Mouse (Mus musculus) forebrain, embryonic 16.5 days (tissue): ENCODE results near the gene Dock4. TPM values are rescaled to one million over a fixed set of nuclear protein-coding genes. Genes with fewer than 3 reads are reported as not detected.

ENCODE experiments used
- ATAC-seq: fragments of 200-750 bp; cut with Nextera tagmentation; 2 replicates; pipeline ENCODE4 v1.8.0; 2017; ENCODE audit warnings: mild to moderate bottlenecking, moderate library complexity
- H3K27ac ChIP-seq: fragments of 300-500 bp; sonication (generic); 2 replicates; pipeline ENCODE4 v1.5.1; 2014; ENCODE audit warnings: low read length, control low read depth
- H3K27me3 ChIP-seq: fragments of 300-500 bp; sonication (generic); replicated peaks from 2 replicates; pipeline ENCODE4 v1.6.1; 2014; ENCODE audit warnings: low read length; ENCODE audit not compliant: control insufficient read depth, insufficient read depth
- H3K36me3 ChIP-seq: fragments of 300-500 bp; sonication (generic); 2 replicates; pipeline ENCODE4 v1.6.1; 2014; ENCODE audit not compliant: control insufficient read depth, insufficient read depth
- H3K4me1 ChIP-seq: fragments of 300-500 bp; sonication (generic); replicated peaks from 2 replicates; pipeline ENCODE4 v1.6.1; 2014; ENCODE audit warnings: low read length; ENCODE audit not compliant: control insufficient read depth, insufficient read depth
- H3K4me2 ChIP-seq: fragments of 300-500 bp; sonication (generic); 2 replicates; pipeline ENCODE4 v1.6.1; 2014; ENCODE audit warnings: mild to moderate bottlenecking, low read length, control low read depth
- H3K4me3 ChIP-seq: fragments of 300-500 bp; sonication (generic); replicated peaks from 2 replicates; pipeline ENCODE4 v1.5.1; 2014; ENCODE audit warnings: mild to moderate bottlenecking, low read length, control low read depth
- H3K9ac ChIP-seq: fragments of 300-500 bp; sonication (generic); replicated peaks from 2 replicates; pipeline ENCODE4 v1.6.1; 2014; ENCODE audit warnings: low read depth, low read length, control low read depth
- H3K9me3 ChIP-seq: fragments of 300-500 bp; sonication (generic); 2 replicates; pipeline ENCODE4 v1.6.1; 2016; ENCODE audit warnings: low read length; ENCODE audit not compliant: control insufficient read depth
- WGBS: fragments of 180-500 bp; shearing (Covaris S2); extraction: QIAGEN DNeasy Blood & Tissue Kit; methylation state at CpG from one replicate; pipeline ENCODE4 v1.1.7; 2014; 5-methylcytosine and 5-hydroxymethylcytosine counted together
- polyA plus RNA-seq: library from polyadenylated mRNA; unstranded; fragments of >200 nt; fragmentation: Nextera tagmentation; extraction: Ambion mirVana; gene quantifications from 2 replicates; pipeline ENCODE4 v1.2.1, GENCODE M21; 2015

Dock4 gene
- polyA plus RNA-seq, 1 experiment from 2014 or later, result 41.6 TPM

DNA sequence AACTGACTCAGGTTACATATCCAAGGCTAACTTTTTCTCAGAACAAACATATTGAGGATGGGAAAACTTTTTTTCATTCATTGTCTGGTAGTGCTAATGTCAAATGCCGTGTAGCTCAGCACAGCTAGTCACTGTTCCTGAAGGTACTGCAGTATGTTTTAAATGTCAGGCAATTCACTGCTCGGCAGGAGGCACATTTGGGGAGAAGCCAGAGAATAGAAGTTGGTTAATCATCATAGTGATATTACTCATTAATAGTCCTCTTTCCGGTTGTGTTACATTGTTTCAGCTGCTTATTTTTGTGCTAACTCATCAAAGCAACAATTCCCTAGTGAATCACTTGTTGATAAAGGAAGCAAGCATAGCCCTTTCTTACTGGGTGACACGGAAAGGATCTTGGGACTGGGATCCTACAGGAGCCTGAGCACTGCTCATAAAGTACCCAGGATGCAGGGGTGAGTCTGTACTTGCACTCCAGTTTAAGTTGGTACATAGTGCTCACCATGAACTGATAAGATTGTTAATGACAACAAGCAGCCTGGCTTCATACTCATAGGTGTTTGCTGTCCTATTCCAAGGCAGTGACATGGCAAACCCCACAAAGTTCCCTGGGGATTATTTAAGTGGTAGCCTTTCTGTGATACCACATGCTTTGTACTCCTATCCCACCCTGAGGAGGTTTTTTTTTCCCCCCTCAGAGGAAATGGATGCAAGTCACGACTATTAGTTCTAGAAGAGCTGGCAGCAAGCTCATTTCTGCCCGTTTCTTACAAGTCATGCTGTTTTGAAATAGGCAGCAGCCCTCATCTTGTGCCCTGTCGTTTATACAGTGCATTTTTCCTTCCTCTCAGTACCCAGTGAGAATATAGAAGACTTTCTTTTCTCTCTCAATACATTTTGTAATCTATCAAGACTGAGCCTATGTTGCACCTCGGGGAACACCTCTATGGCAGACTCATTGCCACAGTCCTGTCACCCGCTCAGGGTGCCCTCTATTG is 123.5 kb downstream of the Dock4 start:
- WGBS, result 49% methylated on average over 9 of the region's 9 CpGs
- Histone ChIP-seq H3K4me1 (peaks cover 11% of the 10 kb centered on the region; the same call in 1 of the 2 replicates), H3K27me3 (no peaks in the 10 kb centered on the region), H3K9ac (no peak overlapping the region), H3K4me2 (no peak overlapping the region), H3K4me3 (no peak overlapping the region), H3K27ac (no peak overlapping the region), H3K36me3 (no peaks in the 10 kb centered on the region), H3K9me3 (no peaks in the 10 kb centered on the region)
- ATAC-seq, result no peak

DNA sequence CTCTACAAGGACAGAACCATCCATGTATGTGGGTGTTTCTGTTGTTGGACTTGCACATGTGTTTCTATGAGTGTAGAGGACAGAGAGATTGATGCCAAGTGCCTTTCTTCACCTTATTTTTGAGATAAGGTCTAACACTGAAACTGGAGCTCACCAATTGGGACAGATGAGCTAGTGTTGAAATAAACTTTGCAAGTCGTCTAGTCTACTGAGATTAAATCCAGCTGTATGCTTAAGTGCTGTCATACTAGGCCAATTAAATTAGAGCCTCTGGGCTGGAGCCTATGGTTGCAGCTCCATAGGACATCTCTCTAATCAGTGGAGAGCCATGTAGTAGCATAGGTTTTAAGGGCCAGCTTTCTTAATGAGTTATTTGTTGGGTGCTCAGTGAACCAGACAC is 124.5 kb downstream of the Dock4 start:
- Histone ChIP-seq H3K9me3 (no peaks in the 10 kb centered on the region), H3K27me3 (no peaks in the 10 kb centered on the region), H3K4me2 (no peak overlapping the region), H3K27ac (no peak overlapping the region), H3K4me1 (peaks cover 11% of the 10 kb centered on the region; the same call in 1 of the 2 replicates), H3K4me3 (no peak overlapping the region), H3K9ac (no peak overlapping the region), H3K36me3 (no peaks in the 10 kb centered on the region)
- 36% methylated on average over 1 of the region's 1 CpGs for WGBS
- ATAC-seq, result no peak

DNA sequence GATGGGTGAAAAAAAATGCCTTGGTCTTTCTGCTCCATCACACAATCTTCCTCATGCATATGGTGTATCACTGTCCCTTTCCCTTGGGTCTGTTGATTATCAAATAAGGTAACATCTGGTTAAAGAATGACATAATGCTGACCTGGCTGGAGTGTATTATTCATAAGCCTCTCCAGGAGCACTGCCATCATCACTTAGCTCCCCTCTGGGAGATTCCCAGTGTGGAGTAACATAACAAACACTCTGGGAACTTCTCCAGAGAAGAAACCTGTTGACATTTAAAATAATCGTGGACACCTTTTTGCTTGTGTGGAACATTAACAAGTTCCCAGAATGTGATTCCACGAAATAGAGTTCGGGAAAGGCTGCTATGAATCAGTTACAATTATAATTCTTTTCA is 128.3 kb downstream of the Dock4 start:
- H3K4me2 ChIP-seq, result no peak overlapping the region
- no peaks in the 10 kb centered on the region for H3K27me3 ChIP-seq
- ATAC-seq, result no peak
- WGBS, result 44% methylated on average over 3 of the region's 3 CpGs
- H3K4me3 ChIP-seq, result no peak overlapping the region
- no peak overlapping the region for H3K9ac ChIP-seq
- no peak overlapping the region for H3K27ac ChIP-seq
- H3K36me3 ChIP-seq, result no peaks in the 10 kb centered on the region
- no peaks in the 10 kb centered on the region for H3K9me3 ChIP-seq
- H3K4me1 ChIP-seq, result peaks cover 2% of the 10 kb centered on the region; the same call in 1 of the 2 replicates

DNA sequence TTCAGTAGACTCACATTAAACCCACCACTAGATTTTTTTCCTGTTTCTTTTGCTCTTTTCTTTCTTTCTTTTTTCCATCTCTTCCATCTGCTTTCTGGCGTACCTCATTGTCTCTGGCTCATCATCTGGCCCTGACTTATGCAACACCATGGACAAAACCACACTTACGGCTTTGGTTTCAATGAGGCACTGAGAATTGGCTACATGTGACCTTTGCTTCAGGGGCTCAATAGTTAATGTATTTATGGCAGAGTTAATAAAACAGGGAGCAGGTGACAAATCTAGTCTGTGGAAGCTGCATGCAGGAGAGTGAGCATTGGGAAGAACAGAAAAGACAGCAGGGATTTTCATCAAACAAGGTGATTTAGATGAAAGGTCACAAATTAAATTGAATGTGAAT is 131.0 kb downstream of the Dock4 start:
- 88% methylated on average over 2 of the region's 2 CpGs for WGBS
- Histone ChIP-seq H3K9me3 (no peaks in the 10 kb centered on the region), H3K27ac (no peak overlapping the region), H3K4me2 (no peak overlapping the region), H3K27me3 (no peaks in the 10 kb centered on the region), H3K36me3 (no peaks in the 10 kb centered on the region), H3K9ac (no peak overlapping the region), H3K4me1 (no peaks in the 10 kb centered on the region), H3K4me3 (no peak overlapping the region)
- no peak for ATAC-seq

DNA sequence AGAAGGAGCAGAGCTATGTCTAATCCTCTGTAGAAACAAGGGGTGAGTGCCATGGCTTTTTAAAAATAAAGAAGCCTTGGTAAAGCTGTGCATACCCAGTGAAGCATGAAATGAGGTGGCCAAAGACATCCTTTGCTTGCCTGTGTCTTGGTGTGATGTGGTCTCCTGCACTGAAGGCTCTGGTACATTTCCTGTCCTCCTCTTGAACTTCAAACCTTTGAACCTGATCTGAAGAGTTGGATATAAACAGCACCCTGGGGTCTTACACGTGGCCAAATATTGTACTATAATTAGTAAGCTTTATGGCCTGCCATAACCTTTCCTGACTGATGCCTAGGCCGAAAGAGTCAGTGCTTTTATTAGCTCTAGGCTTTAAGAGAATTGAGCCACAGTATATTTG is 134.6 kb downstream of the Dock4 start:
- no peak overlapping the region for H3K9ac ChIP-seq
- H3K27ac ChIP-seq, result no peak overlapping the region
- no peaks in the 10 kb centered on the region for H3K36me3 ChIP-seq
- no peak overlapping the region for H3K4me2 ChIP-seq
- ATAC-seq, result no peak
- no peaks in the 10 kb centered on the region for H3K9me3 ChIP-seq
- no peaks in the 10 kb centered on the region for H3K27me3 ChIP-seq
- 39% methylated on average over 2 of the region's 2 CpGs for WGBS
- H3K4me1 ChIP-seq, result no peaks in the 10 kb centered on the region
- no peak overlapping the region for H3K4me3 ChIP-seq

DNA sequence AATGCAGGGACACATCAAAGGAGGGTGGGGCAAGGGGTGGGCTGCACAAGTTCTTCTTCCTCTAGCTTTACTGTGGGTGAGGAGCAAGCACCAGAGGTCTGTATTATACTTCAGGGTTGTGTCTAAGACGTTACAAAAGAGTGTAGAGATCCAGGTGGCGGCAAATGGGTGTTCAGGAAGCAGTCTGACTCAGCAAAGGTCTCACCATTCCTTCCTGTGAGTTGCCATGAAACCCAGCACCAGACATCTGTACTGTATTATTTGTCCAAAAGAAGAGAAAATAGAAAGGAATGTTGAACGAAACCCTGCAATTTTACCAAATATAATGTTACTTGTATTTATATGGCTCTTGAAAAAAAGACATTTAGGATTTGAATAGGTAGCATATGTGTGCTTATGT is 135.3 kb downstream of the Dock4 start:
- Histone ChIP-seq H3K36me3 (no peaks in the 10 kb centered on the region), H3K4me1 (no peaks in the 10 kb centered on the region), H3K27ac (no peak overlapping the region), H3K9me3 (no peaks in the 10 kb centered on the region), H3K9ac (no peak overlapping the region), H3K4me3 (no peak overlapping the region), H3K27me3 (no peaks in the 10 kb centered on the region), H3K4me2 (no peak overlapping the region)
- WGBS, result 74% methylated on average over 3 of the region's 3 CpGs
- no peak for ATAC-seq

DNA sequence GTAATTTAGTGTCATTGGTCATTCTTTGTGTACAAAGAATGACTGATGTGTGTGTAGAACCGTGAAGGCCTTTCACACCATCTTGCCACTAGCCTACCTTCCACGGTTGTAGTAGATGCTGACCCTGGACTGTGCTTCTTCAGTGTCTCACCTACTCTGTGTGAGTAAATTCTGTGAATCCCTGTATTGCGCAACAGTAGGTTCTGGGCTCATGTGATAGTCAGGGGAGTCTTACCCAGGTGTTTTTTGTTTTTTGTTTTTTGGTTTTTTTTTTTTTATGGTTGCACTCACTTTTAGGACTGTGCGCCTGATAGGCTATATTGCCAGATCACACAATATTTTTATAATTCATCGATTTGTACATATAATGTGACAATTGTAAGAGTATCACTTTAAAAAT is 136.3 kb downstream of the Dock4 start:
- no peak overlapping the region for H3K4me3 ChIP-seq
- ATAC-seq, result no peak
- H3K36me3 ChIP-seq, result no peaks in the 10 kb centered on the region
- no peaks in the 10 kb centered on the region for H3K27me3 ChIP-seq
- H3K4me1 ChIP-seq, result no peaks in the 10 kb centered on the region
- H3K4me2 ChIP-seq, result no peak overlapping the region
- H3K9me3 ChIP-seq, result no peaks in the 10 kb centered on the region
- 76% methylated on average over 5 of the region's 5 CpGs for WGBS
- H3K9ac ChIP-seq, result no peak overlapping the region
- H3K27ac ChIP-seq, result no peak overlapping the region

DNA sequence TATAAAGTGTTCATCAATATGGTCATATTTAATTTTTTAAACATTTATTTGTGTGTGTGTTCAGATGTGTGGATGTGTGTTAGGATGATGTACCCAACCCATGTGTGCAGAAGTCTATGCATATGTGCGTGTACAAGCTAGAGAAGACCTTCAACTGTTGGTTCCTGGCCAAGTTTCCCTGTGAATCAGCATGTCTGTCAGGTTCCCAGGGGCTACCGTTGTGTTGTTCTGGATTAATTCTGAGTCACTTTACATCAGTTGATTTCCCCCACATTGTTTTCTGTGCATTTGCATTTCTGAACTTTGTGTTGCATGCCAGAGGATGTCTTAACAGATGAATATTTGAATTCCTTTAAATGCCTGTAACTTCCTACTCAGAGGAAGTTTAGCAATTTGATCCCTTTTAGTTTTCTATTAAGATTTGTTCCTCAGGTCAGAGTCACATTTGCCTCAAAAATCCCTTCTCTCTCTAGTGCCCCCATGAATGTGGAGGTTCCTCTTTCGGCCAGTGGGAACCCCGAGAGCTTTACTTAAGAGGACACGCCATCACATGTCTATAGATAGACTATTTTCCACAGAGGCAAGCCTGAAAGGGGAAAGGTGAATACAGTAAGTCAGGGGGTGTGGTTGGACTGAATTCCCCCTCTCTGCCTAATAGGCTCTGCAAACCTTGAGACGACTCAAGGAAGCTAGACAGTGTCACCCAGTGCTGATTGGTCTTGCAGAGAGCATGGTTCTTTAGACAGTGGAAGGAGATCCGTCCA is 139.0 kb downstream of the Dock4 start:
- H3K4me3 ChIP-seq, result no peak overlapping the region
- H3K27ac ChIP-seq, result no peak overlapping the region
- no peaks in the 10 kb centered on the region for H3K36me3 ChIP-seq
- H3K9me3 ChIP-seq, result no peaks in the 10 kb centered on the region
- H3K4me2 ChIP-seq, result no peak overlapping the region
- no peak for ATAC-seq
- H3K27me3 ChIP-seq, result no peaks in the 10 kb centered on the region
- no peaks in the 10 kb centered on the region for H3K4me1 ChIP-seq
- WGBS, result 74% methylated on average over 7 of the region's 7 CpGs
- no peak overlapping the region for H3K9ac ChIP-seq

DNA sequence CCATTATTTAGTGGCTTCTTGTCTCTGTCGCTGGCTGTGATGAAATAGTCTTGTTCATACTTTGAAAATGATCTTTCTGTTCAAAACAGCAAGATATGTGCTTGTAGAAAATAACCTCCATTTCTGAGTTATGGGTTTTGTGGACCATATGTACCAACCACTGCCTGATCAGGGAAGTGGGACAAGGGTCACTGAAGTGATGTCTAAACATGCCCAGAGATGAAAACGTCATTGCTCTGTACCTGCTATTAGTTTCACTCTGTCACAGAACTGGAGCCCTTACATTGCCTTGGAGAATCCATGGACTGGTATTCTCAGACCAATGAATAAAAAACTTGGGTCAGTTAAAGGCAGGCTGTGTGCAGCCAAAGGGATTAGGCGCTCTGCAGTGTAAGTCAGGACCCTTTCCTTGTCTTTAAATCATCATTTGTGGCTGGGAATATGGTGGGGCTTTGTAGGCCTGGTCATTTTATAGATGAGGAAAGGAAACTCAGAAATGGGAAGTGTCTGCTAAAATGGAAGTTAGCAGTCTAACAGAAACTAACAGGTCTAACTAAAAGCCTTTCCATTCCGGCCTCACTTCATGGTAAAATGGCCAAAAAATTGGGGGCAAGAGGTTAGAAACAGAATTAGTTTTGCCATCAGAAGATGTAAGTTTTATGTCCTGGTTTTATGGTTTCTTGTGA is 139.8 kb downstream of the Dock4 start:
- Histone ChIP-seq H3K36me3 (no peaks in the 10 kb centered on the region), H3K9ac (no peak overlapping the region), H3K9me3 (no peaks in the 10 kb centered on the region), H3K27ac (no peak overlapping the region), H3K4me1 (no peaks in the 10 kb centered on the region), H3K4me3 (no peak overlapping the region), H3K4me2 (no peak overlapping the region), H3K27me3 (no peaks in the 10 kb centered on the region)
- 87% methylated on average over 4 of the region's 4 CpGs for WGBS
- ATAC-seq, result no peak
